Mouse (Mus musculus) thymus, postnatal 36 days (tissue): ENCODE measurements around the gene Gramd1b.

Experiments used
- DNase-seq, 2 experiments: peaks; one replicate each; pipeline ENCODE4 v3.0.0; 2022; ENCODE audit warnings: mixed read lengths in 2 of 2

Gramd1b gene

DNA sequence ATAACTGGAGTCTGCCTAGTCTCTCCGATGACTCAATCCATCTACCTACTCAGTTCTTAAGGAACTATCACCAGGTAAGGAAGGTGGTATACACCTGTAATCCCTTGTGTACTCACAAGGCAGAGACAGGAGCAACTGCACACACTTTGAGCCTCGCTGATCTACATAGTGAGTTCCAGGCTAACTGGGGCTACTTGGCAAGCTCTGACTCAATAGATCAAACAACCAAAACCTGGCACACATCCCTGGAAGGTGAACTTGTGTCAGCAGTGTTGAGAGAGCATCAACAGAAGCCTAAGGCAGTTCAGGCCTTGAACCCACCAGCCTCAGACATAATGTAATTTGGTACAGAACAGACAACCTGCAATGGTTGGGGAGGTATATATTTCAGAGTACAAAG, 135.0 kb downstream of the Gramd1b start:
- no peak for DNase-seq

DNA sequence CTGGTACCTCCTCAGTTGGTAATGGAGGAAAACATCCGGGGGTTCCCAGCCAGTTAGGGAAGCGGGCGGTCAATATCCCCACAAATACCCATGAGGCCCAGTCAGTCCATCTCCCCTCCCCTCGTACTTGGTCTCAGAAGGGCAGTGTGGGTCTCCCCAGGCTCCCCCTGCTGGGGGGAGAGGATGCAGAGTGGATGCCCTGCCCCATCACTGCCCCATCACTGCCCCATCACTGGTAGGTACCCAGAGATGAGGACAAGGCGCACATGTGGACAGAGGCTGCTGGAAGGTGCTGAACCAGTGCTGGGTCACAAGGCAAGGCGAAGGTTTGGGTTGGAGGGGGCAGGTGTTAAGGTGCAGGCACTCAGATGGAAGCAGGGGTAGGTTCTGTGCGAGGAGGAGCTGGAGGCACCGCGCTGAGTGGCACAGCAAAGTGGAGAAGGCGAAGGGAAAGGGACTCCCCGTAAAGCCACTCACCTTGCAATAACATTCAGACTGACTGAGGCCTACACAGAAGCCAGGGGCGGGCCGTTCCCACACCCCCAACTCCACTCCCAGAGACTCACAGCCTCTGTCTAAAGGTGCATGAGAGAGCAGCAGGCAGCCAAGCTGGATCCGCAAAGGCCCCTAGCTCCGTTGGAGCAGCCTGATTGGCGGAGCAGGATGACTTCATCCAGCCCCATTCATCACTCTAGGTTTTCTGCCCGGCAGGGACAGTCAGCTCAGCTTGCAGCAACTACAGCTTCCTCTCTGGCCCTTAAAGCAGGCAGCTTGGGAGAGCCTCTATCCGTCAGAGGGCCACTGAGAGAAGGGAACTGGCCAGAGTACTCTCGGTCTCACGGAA, 139.1 kb downstream of the Gramd1b start:
- DNase-seq = no peak

DNA sequence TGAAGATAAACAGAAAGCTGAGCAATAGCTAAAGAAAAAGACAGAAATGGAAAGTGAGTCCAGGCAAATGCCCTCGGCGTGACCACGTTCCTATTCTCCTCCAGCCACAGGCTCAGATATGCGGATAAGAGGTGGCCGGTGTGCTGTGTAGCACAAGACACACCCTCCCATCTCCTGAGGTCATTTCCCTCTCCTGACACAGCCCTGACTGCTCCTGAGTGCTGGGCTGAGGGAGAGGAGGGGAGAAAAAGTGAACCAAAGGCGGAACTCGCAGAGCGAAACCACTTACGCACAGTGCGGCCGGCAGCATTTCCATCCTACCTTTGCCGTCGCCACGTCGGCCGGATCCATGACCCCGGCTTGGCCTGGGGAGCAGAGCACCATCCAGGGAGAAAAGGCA, 139.8 kb downstream of the Gramd1b start:
- no peak for DNase-seq

- DNase-seq = no peak
Measured at GRCm38 (mm10) chr9:40390904-40391303, 140.3 kb downstream of the Gramd1b start.

DNA sequence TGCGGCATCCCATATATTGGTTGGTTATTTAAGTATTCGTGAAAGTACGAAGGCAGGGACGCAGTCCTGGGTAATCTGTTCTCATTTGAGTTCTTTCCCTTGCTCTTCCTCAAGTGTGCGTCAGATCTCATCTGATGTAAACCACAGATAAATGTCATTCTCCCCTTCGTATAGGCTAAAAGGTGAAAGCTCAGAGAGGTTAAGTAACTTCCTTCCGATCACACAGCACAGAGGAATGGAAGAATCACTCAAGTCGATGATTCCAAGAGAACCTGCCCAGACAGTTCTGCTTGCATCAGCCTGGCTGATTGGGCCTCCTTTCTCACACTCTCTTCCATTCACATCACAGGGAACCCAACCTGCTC, 140.8 kb downstream of the Gramd1b start:
- DNase-seq = no peak

DNA sequence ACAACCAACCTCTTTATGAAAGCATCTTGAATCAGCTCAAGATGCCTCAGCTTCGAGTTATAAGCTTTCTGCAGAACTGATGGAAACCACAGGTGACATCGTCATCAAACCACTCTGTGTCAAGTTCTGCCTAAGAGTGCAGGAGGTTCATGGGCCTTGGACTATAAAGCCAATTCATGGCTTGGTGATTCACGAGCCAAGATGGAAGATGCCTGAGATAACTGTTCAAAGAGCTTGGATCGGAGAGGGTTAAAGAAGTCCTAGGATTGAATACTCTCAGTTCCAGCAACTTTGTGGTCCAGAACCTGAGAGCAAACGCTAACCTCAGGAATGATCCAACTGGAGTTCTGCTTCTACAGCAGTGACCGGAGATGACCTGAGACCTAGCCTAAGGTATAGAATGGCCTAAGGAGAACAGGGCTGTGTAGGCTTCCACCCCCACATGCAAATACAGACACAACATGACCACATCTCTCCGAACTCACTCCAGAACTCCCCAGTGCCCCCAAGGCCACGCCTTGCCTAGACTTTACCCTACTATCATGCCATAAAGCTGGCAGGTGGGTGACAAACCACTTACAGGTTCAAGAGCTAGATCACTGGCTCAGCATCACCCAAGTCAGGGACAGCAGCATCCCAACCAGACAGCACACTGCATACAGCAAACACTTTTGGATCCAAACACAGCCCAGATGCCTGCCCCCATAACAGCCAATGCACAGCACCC, 141.4 kb downstream of the Gramd1b start:
- no peak for DNase-seq

DNA sequence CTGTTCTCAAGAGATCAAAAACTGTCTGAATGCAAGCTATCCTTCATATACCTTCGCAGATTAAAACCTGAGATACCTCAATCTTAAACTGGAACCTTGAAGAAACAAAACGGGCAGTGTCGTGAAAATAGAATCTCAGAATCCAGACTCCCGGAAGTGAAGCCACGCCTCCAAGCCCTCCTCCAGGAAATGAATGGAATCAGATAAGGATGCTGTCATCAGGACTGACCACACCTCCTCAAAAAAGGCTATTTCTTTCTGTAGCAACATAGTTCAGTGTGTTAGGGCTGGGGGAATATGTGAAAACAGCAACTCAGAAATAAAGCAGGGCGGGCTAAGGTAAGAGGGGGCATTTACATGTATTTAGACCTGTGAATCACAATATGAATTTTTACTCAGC, 142.0 kb downstream of the Gramd1b start:
- DNase-seq = no peak

DNA sequence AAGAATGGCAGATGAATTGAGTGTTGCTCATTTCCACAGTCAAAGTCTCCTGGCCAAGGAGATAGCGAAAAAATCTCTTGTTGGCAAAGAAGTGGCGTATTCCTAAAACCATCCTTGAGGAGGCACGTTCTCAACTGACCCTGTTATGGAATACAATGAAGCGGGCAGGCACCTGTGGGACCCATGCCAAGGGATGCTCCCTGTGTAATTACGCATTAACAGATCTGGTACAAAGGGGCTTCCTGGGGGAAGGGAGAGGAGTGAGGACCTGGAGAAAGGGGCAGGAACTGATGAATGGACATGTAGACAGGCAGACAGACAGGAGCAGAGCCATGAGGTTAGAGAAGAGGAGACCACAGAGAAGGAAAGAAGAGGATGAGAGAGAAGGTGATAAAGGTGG, 146.4 kb downstream of the Gramd1b start:
- no peak for DNase-seq

DNA sequence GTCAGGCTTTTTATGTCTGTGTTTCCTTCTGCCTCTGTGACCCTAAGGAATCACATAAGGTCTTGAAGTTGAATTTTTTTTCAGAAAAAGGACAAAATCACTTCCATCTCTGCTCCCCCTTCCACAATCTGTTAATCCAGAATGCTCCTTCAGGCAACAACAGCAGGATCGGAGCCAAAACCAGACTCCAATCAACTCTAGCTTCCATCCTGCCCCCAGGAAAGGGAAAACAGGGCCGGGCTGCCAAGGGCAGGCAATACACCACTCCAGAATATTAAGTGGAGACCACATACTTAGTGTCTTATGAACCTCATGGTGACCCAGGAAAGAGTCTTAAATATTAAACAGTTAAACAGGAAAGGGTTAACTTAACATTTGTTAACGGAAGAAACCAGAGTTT, 148.7 kb downstream of the Gramd1b start:
- no peak for DNase-seq

DNA sequence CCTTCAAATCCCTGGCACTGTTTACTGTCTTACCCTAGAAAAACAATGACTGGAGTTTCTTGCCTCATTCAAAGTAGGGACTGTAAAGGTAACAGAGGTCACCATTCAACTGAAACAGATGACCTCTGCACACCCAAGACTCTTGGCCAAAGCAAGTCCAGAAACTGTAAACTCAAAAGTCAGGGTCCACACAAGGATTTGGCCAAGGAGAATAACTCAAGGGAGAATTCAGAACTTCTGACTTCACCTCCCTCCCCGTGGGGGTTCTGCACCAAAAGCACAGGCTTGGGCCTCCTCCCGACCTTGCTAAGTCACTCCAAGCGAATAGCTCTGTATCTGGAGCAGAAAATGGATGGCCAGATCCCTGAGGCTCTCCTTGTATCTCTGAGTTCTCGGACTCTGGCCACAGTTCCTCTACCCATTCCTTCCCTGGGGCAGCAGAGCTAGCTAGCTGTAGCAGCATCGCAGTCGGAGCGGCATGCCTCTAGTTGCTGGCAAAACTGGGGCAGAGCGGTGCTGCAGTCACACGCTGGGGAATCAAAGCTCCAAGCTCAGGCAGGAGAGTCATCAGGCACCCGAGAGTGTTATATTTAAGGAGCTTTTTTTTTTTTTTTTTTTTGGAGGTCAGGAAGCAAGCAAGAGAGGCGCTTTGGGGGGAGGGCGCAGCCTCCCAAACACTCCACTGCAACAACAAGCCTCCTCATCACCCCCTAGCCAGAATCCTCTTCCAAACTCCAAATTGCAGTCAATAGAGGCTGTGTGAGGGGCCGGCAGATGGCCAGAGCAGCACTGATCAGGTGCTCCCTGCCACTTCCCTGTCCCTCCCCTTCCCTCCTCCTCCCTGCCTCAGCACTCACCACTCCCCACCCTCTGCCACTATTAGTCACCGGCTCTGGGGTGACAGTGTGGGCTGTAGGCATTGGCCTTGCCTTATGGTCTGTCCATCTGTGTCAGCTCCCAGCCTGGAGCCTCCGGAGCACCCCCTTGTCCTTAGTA, 149.5 kb downstream of the Gramd1b start:
- DNase-seq = no peak

DNA sequence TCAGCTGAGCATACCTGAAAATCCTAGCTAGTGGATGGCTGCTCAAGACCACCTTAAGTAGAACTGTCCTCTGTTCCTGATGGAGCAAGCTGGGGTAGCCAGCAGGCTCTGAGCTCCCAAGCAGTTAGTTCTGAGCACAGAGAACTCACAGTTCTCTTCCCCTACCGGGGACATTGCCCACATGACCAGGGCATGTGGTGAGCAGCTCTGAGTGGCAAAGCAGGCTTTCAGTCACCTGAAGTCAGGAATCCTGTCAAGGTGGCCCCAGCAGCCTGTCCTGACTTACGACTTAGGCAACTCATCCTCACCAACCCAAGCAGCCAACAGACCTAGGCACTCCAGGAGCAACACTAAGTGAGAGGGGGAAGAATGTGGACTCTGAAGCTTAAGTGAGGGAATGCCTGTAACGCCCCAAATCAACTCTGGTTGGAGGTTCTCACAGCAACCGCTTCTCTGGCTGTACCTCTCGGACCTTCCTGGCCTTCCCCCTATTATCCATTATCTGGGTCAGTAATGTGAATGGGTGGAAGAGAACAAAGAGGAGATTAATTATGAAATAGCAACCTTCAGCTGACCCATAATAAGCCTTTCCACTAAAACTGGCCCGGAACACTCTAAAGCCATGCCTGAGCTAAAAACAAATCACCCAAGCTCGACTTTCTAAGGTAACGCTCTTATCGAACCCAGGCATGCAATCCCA, 154.3 kb downstream of the Gramd1b start:
- no peak for DNase-seq

- no peak for DNase-seq
Measured at GRCm38 (mm10) chr9:40376139-40376541, 155.0 kb downstream of the Gramd1b start.

DNA sequence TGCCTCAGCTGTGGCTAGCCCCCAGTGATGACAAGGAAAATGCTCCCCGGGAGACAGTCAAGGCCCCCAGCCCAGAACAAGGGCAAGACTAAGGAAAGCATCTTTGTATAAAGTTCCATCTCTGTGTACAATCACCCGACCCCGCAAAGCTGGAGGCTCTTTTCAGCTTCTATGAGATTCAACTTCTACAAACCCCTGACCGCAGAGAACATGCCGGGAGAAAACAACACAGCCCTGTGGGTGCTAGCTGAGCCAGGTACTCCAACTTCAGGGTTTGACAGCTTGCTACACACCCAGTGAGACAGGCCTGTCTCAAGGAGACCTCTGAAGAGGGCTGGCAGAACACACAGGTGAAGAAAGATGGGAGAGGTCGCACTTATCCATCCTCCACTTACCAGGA, 155.7 kb downstream of the Gramd1b start:
- DNase-seq = no peak

GRCm38 (mm10) chr9:40374992-40375391, 156.2 kb downstream of the Gramd1b start:
- no peak for DNase-seq

DNA sequence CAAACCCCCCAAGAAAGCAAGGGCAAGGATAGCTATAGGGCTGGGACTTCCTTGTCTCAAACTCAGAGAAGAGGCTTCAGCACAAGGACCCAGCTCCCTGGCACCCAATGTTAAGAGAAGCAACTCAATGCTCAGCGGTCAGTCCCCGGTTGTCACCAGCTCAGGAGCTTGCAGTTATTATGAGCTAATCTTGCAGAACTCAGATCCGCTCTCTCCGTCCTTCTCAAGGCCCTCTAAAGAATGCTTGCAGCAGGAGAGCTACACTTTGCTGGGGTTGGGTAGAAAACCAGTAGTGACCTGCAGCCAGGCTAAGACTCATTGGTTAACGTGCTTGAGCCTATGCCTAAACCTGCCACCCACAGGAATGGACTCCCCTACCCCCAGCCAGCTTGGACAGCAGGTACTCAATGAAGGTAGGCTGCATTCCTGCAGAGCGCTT, 156.6 kb downstream of the Gramd1b start:
- DNase-seq = no peak

DNA sequence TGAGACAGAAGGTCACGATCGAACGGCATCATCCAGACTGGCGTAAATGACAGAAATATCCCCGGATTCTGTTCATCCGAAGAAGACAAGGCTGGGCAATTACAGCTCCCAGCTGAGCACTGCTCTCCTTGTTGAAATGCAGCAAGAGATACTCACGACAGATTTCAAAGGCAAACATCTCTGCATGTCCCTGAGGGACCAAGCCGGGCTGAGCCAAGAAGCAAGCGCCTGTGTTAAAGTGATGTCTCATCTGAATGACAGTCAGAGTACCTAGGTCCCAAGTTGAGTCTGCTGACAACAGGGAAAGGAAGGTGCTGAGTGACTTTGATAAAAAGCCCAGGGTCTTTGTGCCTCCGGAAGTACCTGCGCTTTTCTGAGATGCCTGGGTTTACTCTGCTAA, 157.1 kb downstream of the Gramd1b start:
- no peak for DNase-seq

GRCm38 (mm10) chr9:40370151-40370550, 161.0 kb downstream of the Gramd1b start:
- DNase-seq = no peak

- no peak for DNase-seq
Measured at GRCm38 (mm10) chr9:40366795-40367194, 164.4 kb downstream of the Gramd1b start.

DNA sequence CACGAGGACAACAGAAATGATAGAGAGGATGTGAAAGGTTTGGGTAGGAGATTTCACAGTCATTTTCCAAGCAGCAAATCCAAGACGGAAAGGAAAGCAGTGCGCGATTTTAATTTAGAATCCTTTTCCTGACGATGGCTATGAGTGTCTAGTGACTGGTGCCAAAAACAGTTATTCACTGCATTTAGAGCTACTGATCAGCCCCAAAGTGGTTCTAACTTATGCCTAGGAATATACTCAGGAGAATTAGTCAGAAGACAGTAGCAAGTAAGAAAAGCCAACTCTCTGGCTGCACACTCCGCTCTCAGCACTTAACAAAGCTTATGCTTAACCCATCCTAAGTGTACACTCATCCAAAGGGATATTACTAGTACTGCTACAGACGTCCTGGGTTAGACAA, 166.9 kb downstream of the Gramd1b start:
- no peak for DNase-seq

DNA sequence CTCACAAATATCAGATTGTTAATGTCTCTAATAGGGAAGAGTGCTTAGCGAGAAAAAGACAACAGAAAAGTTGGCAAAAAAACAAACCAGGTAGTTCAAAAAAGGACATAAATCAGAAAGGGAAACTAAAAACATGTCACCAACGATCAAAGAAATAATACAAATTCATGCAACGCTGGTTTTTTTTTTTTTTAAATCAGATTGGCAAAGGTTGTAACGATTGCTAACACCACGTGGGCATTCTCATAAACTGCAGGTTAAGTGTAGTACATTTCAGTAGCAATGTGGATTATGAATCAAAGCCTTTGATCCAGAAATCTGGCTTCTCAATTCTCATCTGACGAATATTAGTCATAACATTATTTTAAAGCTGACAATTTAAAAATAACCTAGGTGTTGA, 169.2 kb downstream of the Gramd1b start:
- no peak for DNase-seq

DNA sequence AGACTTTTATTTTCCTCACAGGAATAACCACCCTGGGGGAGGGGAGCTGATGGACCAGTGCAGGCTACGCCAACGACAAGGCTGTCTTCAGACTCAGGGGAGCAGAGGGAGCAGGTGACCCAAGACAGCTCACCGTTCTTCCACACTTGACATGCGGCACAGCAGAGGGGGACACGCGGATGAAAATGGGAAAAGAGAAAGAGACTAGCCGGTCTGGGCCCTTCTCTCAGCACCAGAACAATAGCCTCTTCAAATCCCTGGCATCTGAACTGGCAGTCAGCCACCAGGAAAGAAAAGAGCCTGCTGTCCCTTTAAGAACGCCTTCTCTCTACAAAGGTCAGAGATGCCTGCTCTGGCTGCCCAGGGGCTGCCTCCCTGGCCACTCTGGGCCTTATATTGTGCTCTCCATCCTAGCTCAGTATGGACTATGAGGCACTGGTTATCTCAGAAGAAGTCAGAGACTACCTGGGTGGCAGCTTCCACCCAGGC, 172.7 kb downstream of the Gramd1b start:
- DNase-seq = no peak

DNA sequence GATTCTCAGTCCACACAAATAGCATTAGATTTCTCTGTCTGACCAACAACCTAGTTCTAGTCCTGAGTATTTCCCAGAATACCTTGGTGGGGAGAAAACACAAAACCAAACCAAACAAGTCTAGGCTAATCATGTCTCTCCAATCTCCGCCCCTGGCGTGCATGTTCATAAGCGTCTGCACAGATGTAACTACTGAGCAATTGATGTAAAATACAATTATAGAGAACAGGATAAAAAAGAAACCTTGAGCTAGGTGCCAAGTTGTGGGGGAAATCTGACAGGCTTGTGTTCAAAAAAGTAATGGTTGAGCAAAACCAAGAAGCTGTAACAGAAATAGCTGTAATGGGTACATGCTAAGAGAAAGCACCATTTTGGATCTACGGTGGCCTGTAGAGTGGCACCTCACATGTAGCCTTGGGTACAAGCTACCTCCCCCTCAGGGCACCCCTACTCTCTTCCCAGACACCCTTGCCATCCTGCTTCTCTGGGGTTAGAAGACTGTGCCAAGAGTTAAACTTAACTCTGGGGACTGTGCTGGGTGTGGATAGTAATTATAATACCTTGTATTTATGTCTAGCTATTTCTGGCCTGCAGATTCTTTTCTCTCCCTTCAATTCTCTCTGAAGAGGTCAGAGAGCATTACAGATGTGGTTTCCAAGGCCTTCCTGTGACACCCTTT, 174.3 kb downstream of the Gramd1b start:
- DNase-seq = no peak
